Mouse (Mus musculus) heart, adult 9 months (tissue): ENCODE data around the gene Olfr2.
"Not testable (repeated sequence)": the region's sequence is repeated elsewhere in the genome, so short reads cannot be mapped to it uniquely, and the experiment has no call there.

Source experiments
- DNase-seq, 2 experiments: peaks; one replicate each; pipeline ENCODE4 v3.0.0; 2022; ENCODE audit warnings: low spot score in 2 of 2

The Olfr2 gene

GRCm38 (mm10) chr7:107005972-107006371, at the start of gene Olfr2:
TSS of gene Olfr2 (minus strand) at chr7:107006072.
- no peak for DNase-seq

- DNase-seq, result no peak
These were observed 41.7 kb upstream of the Olfr2 start for GRCm38 (mm10) chr7:107047578-107047977.

- DNase-seq, result no peak
These were observed 40.0 kb upstream of the Olfr2 start for GRCm38 (mm10) chr7:107045833-107046232.

DNA sequence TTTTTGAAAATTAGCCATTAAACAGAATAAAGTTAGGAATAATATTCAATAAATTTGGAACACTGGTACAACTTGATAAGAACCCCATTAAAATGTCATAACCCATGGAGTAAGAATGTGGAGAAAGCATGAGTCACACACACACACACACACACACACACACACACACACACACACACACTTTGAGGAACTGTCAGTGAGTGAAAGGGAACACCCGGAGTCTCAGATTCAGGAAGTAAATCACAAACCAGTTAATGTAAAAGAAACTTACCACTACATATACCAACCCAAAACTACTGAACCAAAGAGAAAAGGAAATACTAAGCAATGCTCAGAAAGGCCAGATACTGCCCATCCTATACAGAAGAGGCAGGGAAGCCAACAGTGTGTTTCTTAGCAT, 38.5 kb upstream of the Olfr2 start:
- no peak for DNase-seq

- DNase-seq, result no peak
These were observed 37.3 kb upstream of the Olfr2 start for GRCm38 (mm10) chr7:107043136-107043535.

- DNase-seq, result no peak
These were observed 34.2 kb upstream of the Olfr2 start for GRCm38 (mm10) chr7:107039934-107040563.

DNA sequence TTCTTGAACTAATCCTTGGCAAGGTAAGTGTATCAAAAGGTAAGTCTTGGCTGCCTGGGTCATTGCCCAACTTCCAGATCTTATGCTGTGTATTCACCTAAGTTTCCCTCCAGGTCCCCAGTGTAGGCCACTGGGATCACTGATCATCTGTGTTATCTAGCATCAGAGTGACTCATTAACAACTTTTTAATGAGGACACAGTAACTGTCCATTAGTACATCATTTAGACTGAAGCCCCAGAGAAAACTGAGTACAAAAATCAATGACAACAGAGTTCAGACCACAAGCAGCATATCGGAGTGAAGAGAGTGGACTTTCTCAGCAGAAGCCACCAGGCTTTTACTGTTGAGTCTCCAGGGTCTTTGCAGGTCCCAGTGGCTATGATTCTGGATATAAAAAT, 25.0 kb upstream of the Olfr2 start, which contains the start of gene Olfr713:
Gene Olfr713, plus strand, starts transcription at position 301 of the 400 bp plus-strand sequence.
- DNase-seq, result no peak

- no peak for DNase-seq
These were observed 1.7 kb downstream of the Olfr2 start for GRCm38 (mm10) chr7:107004169-107004568.

- no peak for DNase-seq
These were observed 5.1 kb downstream of the Olfr2 start for GRCm38 (mm10) chr7:107000798-107001197.

- DNase-seq, result no peak
These were observed 20.6 kb downstream of the Olfr2 start for GRCm38 (mm10) chr7:106985236-106985635.

DNA sequence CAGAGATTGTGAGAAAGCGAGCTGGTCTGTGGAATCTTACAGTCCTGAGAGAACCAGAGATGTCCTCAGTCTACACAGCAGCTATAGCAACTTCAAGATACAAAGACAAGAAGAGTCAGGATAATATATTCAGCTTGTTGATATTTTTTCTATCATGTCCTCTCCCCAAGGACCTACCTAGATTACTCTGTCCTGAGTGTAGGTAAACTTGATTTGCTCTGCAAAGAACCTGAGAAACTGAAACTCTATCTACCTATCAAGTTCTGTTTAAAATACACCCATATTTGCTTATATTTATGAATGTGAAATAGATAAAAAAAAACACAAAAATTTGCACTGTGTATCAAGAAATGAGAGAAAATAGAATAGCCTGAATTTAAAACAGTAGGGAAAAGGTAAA, 30.5 kb downstream of the Olfr2 start, which contains the start of gene Olfr711:
Gene Olfr711, minus strand, starts transcription at position 101 of the 400 bp plus-strand sequence.
- DNase-seq, result no peak

DNA sequence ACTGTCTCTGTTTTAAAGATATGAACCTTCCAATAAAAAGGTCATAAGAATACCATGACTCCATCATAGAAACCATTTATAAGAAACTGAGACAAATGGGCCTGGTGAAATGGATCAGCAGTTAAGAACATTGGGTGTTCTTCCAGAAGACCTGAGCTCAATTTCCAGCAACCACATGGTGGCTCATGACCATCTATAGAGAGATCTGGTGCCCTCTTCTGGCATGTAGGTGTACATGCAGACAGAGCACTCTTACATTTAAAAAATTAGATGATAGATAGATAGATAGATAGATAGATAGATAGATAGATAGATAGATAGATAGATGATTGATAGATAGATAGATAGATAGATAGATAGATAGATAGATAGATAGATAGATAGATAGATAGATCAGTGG, 38.4 kb downstream of the Olfr2 start:
- DNase-seq, result not testable (repeated sequence)

DNA sequence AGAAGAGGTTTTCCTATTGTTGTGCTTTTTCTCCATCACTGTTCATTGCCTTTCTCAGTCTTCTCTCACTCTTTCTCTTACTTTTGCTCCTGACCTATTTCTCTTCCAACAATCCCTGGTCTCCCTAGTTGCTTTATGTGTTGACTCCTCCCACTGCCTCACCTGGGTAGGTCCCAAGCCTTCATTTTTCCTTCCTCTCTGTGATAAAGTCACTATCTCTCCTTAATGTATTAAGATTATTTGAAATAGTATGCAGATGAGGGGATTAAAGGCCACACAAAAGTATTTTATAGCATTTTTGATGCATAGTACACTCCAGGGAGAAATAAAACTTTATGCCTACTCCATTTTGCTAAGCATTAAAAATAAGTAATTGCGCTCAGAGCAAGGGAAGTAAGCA, 42.0 kb downstream of the Olfr2 start, which contains the start of gene Olfr6:
Gene Olfr6, minus strand, starts transcription at position 101 of the 400 bp plus-strand sequence.
- DNase-seq, result no peak

GRCm38 (mm10) chr7:106948212-106948611, 57.7 kb downstream of the Olfr2 start, which contains the start of gene Olfr710:
TSS of gene Olfr710 (minus strand) at chr7:106948312.
- no peak for DNase-seq
